Mouse (Mus musculus) spleen, adult 2 months (tissue): ENCODE measurements at regions not wholly inside any gene's neighbourhood (a gene's known extent, or its start where the extent isn't known, plus 50 kb on each side); places are given as distances from the start of the nearest gene placed in this dataset.

Experiments
- DNase-seq, 2 experiments: peaks; one replicate each; pipeline versions ENCODE4 v3.0.0 to v3.0.0-alpha.2; 2012 to 2021; ENCODE audit warnings: low spot score in 2 of 2, low read depth in 1 of 2
- H3K27ac ChIP-seq: fragments of 200-500 bp; 2 replicates; pipeline ENCODE4 v1.5.1; 2012; ENCODE audit warnings: low read length, inconsistent platforms; ENCODE audit not compliant: insufficient read depth
- H3K27me3 ChIP-seq: fragments of 200-500 bp; 2 replicates; pipeline ENCODE4 v1.6.1; 2012; ENCODE audit warnings: mild to moderate bottlenecking, moderate library complexity, low read length, inconsistent platforms; ENCODE audit not compliant: control insufficient read depth, insufficient read depth
- H3K36me3 ChIP-seq: fragments of 200-500 bp; 2 replicates; pipeline ENCODE4 v1.6.1; 2012; ENCODE audit warnings: mild to moderate bottlenecking, low read length, inconsistent platforms; ENCODE audit not compliant: control insufficient read depth, insufficient read depth
- H3K4me1 ChIP-seq: fragments of 200-500 bp; 2 replicates; pipeline ENCODE4 v1.6.1; 2011; ENCODE audit warnings: inconsistent platforms; ENCODE audit not compliant: control insufficient read depth, insufficient read depth, insufficient read length
- H3K4me3 ChIP-seq: fragments of 200-500 bp; 2 replicates; pipeline ENCODE4 v1.5.1; 2011; ENCODE audit warnings: mild to moderate bottlenecking, inconsistent platforms; ENCODE audit not compliant: insufficient read depth, insufficient read length; ENCODE audit errors: extremely low read depth
- CTCF ChIP-seq: fragments of 200-500 bp; IDR thresholded peaks from 2 replicates; pipeline ENCODE4 v1.5.1; 2011; ENCODE audit warnings: mild to moderate bottlenecking, inconsistent platforms; ENCODE audit not compliant: insufficient read depth, insufficient read length, insufficient replicate concordance; ENCODE audit errors: extremely low read depth
- POLR2A ChIP-seq: fragments of 200-500 bp; IDR thresholded peaks from 2 replicates; pipeline ENCODE4 v1.6.1; 2011; ENCODE audit warnings: low read depth, low read length, inconsistent platforms
- WGBS: fragments of 180-500 bp; shearing (Covaris S2); methylation state at CpG from one replicate; pipeline ENCODE4 v1.1.7; 2018; 5-methylcytosine and 5-hydroxymethylcytosine counted together

- Histone ChIP-seq H3K4me3 (no peak overlapping the region), H3K27ac (no peak overlapping the region), H3K4me1 (no peaks in the 10 kb centered on the region), H3K27me3 (no peaks in the 10 kb centered on the region), H3K36me3 (no peaks in the 10 kb centered on the region)
- 93% methylated on average over 4 of the region's 4 CpGs for WGBS
- TF ChIP-seq POLR2A = no peak
- TF ChIP-seq CTCF = no peak
- DNase-seq = no peak
Observed at GRCm38 (mm10) chr12:25417336-25417735, 320.4 kb upstream of the Id2 start.

DNA sequence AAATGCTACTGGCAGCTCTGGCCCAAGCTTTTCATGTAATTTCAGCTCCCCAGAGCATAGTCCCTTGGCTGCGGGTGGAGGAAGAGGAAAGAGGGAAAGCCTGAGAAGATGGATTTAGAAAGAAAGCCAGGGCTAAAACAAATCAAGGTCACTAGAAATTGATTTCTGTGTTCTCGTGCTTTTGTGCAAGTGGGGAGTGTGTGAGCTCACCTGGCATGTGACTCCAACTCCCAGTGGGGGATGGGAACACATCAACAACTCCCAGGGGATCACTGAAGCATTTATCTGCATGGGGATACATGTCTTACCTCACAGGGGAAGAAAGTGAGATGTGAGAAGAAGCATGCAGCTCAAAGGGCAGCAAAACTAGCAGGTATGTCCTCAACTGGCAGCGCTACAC is 319.6 kb upstream of the Id2 start:
- H3K27ac ChIP-seq = no peak overlapping the region
- no peaks in the 10 kb centered on the region for H3K36me3 ChIP-seq
- H3K4me1 ChIP-seq = no peaks in the 10 kb centered on the region
- H3K4me3 ChIP-seq = no peak overlapping the region
- 78% methylated on average over 3 of the region's 3 CpGs for WGBS
- no peak for DNase-seq
- H3K27me3 ChIP-seq = no peaks in the 10 kb centered on the region
- TF ChIP-seq POLR2A (no peak), CTCF (no peak)

DNA sequence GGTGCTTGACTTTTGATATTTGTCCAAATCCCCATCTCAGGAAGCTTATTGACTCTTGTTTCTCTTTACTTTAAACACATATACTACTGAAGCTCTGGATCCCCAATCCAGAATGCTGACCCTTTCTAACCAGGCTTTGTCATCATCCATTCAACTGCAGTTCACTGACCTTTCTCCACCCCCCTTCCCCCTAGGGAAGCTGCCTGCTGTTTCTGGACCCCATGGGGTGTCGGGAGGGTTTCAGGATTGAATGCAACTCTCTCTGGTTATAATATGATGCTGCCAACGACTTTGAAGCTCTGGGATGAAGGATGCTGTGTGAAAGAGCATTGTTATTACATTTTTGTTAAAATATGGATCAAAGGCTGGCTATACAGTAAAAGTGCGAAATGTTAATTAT is 318.7 kb upstream of the Id2 start:
- Histone ChIP-seq H3K4me1 (no peaks in the 10 kb centered on the region), H3K4me3 (no peak overlapping the region), H3K27ac (no peak overlapping the region), H3K27me3 (no peaks in the 10 kb centered on the region), H3K36me3 (no peaks in the 10 kb centered on the region)
- WGBS = 68% methylated on average over 3 of the region's 3 CpGs
- TF ChIP-seq POLR2A = no peak
- no peak for TF ChIP-seq CTCF
- DNase-seq = no peak

- no peak overlapping the region for H3K4me3 ChIP-seq
- H3K27me3 ChIP-seq = no peaks in the 10 kb centered on the region
- H3K36me3 ChIP-seq = no peaks in the 10 kb centered on the region
- DNase-seq = peak in 1 of 2 experiments; percentile 56
- no peaks in the 10 kb centered on the region for H3K4me1 ChIP-seq
- TF ChIP-seq POLR2A (no peak), CTCF (peak; percentile 38; the same call in 1 of the 2 replicates)
- WGBS = 56% methylated on average over 2 of the region's 2 CpGs
- no peak overlapping the region for H3K27ac ChIP-seq
Observed at GRCm38 (mm10) chr12:25415232-25415631, 318.3 kb upstream of the Id2 start.

GRCm38 (mm10) chr12:25407301-25407700 is 310.4 kb upstream of the Id2 start:
- Histone ChIP-seq H3K4me3 (no peak overlapping the region), H3K27me3 (no peaks in the 10 kb centered on the region), H3K27ac (no peak overlapping the region), H3K4me1 (no peaks in the 10 kb centered on the region), H3K36me3 (no peaks in the 10 kb centered on the region)
- DNase-seq = no peak
- WGBS = 92% methylated on average over 2 of the region's 2 CpGs
- TF ChIP-seq CTCF (no peak), POLR2A (no peak)

- Histone ChIP-seq H3K4me1 (peaks cover 2% of the 10 kb centered on the region; the same call in 1 of the 2 replicates), H3K27me3 (no peaks in the 10 kb centered on the region), H3K4me3 (no peak overlapping the region), H3K36me3 (no peaks in the 10 kb centered on the region), H3K27ac (no peak overlapping the region)
- no peak for TF ChIP-seq CTCF
- TF ChIP-seq POLR2A = no peak
- WGBS = 87% methylated on average over 5 of the region's 5 CpGs
- no peak for DNase-seq
Observed at GRCm38 (mm10) chr12:25400326-25400725, 303.4 kb upstream of the Id2 start.

GRCm38 (mm10) chr12:25398726-25399125 is 301.8 kb upstream of the Id2 start:
- no peaks in the 10 kb centered on the region for H3K36me3 ChIP-seq
- peaks cover 2% of the 10 kb centered on the region; the same call in 1 of the 2 replicates for H3K4me1 ChIP-seq
- 67% methylated on average over 3 of the region's 3 CpGs for WGBS
- H3K27ac ChIP-seq = no peak overlapping the region
- TF ChIP-seq POLR2A = no peak
- TF ChIP-seq CTCF = no peak
- no peaks in the 10 kb centered on the region for H3K27me3 ChIP-seq
- no peak overlapping the region for H3K4me3 ChIP-seq
- DNase-seq = no peak
